Mouse (Mus musculus) gastrocnemius, adult 2 months (tissue): ENCODE measurements at regions not wholly inside any gene's neighbourhood (a gene's known extent, or its start where the extent isn't known, plus 50 kb on each side); places are given as distances from the start of the nearest gene placed in this dataset.
"Not testable (repeated sequence)": the region's sequence is repeated elsewhere in the genome, so short reads cannot be mapped to it uniquely, and the experiment has no call there.

Experiments used
- DNase-seq: peaks from one replicate; pipeline ENCODE4 v3.0.0; 2022
- H3K27ac ChIP-seq: fragments of 200-600 bp; 2 replicates; pipeline ENCODE4 v1.8.1; 2022; ENCODE audit warnings: mild to moderate bottlenecking
- H3K4me3 ChIP-seq: fragments of 200-600 bp; 2 replicates; pipeline ENCODE4 v1.8.1; 2022; ENCODE audit warnings: mild to moderate bottlenecking, moderate library complexity
- CTCF ChIP-seq: fragments of 200-600 bp; IDR thresholded peaks from 2 replicates; pipeline ENCODE4 v1.8.1; 2022; ENCODE audit warnings: antibody characterized with exemption, mild to moderate bottlenecking, moderate library complexity
- intact Hi-C: fragments of 180-260 bp; cut with DNase I; formaldehyde crosslinking; loops from one replicate; pipeline ENCODE4 v1.15.1; 2025

DNA sequence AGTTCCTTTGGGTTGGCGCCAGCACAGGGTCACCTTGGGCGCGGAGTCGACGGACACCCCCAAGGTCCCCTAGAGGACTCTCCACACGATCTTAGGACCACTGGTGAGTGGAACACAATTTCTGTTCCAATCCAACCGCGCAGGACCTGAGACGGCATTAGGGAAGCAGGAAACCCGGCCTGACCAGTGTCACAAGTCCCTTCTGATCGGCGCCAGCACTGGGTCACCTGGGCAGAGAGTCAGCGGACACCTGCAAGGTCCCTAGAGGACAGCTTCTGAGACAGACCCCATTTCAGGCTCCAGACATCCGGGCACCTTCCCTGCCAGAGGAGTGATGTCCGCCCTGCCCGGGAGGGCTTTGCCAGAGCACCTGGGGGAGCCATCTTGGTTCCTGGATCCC lies 74.2 kb upstream of the Cdh13 start:
- DNase-seq, H3K27ac ChIP-seq, intact Hi-C loops: not testable (repeated sequence)

DNA sequence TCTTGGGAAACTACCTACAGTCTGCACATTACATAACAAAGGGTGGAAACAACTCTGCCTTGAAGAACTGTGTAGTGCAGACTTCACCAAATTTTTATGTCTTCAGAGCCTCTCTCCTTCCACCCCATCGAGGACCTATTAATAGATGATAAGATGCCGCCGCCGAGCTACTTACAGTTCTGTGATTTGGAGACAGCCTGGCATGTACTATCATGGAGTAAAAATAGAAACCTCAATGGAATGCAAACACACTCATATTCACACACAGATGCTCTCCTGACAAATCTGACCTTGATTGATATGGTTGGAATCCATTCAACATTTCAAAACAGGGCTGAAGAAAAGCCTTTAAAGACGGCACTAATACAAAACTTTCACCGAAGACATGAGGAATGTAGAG lies 92.7 kb upstream of the Cdh13 start:
- Histone ChIP-seq H3K4me3 (no peak overlapping the region), H3K27ac (no peak overlapping the region)
- DNase-seq, result peak; percentile 51
- intact Hi-C loops, result no loop called here
- no peak for TF ChIP-seq CTCF

More for the DNA sequence above, 74.2 kb upstream of the Cdh13 start:
- H3K4me3 ChIP-seq, result not testable (repeated sequence)

DNA sequence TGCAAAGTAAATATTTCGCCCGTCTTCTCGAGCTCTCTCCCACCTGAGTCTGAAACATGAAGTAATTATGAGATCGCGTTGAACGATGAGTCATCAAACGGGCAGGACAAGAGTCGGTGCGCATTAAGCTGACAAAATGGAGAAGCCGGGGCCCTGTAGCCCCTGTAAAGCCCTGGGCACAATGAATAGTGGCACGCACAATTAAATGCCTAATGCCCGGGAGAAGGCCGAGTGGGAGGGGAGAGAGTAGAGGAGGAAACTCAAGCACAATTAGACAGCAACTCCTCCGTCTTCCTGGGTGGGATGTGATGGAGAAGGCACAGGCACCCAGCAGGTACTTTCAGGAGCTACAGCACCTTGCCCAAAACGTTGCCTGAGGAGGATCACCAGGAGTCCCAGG lies 94.3 kb upstream of the Cdh13 start:
- no peak overlapping the region for H3K4me3 ChIP-seq
- DNase-seq, result no peak
- no peak for TF ChIP-seq CTCF
- intact Hi-C loops, result no loop called here
- H3K27ac ChIP-seq, result no peak overlapping the region

DNA sequence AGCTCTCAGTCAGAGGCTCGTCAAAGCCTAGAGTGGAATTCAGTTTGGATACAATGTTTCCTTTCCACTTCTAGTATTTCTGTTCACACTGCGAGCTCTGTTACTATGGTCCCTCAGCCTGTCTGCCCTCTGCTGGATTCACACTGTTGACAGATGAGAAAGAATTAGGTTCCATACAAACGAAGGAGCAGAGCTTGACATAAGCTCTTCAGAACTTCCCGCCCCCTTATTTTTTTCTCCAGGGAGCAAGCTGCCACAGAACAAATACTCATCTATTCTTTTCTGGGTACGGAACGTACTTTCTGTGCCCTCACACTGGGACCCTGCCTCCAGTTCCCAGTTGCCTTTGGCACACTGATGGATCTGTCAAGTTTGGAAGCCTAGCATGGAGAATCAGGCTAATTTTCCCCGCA lies 114.5 kb upstream of the Cdh13 start:
- Histone ChIP-seq H3K27ac (no peak overlapping the region), H3K4me3 (no peak overlapping the region)
- intact Hi-C loops, result no loop called here
- no peak; the same call in 1 of the 2 replicates for TF ChIP-seq CTCF
- DNase-seq, result no peak

DNA sequence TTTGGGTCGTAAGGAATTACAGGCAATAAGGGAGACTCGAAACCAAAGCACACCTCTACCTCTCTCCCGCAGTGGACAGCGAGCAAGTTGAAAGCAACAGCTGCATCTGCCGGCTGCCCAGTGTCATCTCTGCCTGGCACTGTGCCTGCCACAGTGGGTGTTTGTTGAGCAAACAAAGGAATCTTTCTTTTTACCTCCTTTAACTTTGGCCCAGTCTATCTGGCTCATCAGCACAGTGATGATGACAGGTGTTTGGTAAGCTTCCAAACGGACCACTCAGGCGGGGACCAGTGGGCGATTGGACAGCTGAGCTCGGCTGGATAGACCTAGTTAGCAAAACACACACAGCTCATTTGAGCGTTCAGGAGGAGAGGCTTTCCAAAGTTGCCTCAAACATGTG lies 121.4 kb upstream of the Cdh13 start:
- DNase-seq, result peak; percentile 43
- no peak; the same call in 1 of the 2 replicates for TF ChIP-seq CTCF
- intact Hi-C loops, result no loop called here
- no peak overlapping the region for H3K27ac ChIP-seq
- no peak overlapping the region for H3K4me3 ChIP-seq

DNA sequence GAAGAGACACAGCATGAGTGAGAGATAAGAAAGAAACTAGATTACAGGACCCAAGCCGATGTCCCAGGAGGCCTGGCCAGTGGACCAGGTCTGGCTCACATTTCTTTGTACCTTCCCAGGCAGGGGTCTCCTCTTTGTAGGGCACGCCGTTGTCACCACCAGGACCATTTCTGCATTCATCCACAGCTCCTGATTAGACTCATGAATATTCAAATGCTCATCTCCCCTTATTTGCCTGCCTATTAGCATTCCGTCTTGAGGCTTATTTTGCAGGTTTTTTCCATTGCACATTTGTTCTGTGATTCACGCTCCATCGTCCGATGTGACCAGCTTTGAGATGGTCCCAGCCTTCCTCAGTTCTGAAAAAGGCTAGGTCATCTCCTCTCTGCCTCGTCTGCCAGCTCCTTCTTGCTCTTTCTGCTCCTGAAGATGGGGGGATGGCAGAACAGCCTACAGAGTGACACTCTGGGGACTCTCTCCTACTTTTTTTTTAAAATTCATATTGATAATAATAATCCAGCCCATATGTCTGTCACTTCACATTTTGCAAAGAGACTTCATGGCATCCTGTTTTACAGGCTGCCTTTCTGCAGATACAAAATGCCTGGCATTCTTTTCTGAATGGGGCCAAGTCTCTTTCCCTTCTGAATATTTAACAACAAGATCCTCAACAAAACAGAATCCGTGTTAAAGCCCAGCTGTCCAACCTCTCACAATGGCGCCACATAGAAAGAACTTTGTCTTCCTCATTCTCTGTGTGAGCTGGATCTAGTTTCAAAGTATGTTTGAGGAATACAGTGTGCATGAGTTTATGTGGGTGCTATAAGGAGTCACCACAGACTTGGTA lies 136.0 kb upstream of the Cdh13 start:
- TF ChIP-seq CTCF, result no peak
- Histone ChIP-seq H3K27ac (no peak overlapping the region), H3K4me3 (no peak overlapping the region)
- intact Hi-C loops, result no loop called here
- no peak for DNase-seq

DNA sequence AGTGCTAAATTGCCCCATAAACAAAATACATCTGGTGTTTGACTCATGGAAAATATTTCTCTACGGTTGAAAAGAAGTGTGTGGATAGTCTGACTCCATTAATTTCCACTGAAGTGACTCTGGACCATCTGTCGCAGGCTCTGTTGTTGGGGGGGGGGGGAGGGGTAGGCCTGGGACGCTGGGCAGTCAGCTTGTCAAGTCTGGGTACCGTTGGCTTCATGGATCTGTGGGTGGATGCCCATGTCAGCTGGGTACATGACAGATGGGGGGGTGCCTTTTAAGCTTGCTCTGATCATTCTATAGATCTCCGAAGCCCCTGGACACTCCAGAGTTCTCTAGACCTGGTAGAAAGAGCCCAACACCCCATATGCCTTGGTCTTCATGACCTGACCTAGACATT lies 139.0 kb upstream of the Cdh13 start:
- no peak for TF ChIP-seq CTCF
- DNase-seq, result no peak
- intact Hi-C loops, result no loop called here
- H3K27ac ChIP-seq, result no peak overlapping the region
- H3K4me3 ChIP-seq, result no peak overlapping the region

DNA sequence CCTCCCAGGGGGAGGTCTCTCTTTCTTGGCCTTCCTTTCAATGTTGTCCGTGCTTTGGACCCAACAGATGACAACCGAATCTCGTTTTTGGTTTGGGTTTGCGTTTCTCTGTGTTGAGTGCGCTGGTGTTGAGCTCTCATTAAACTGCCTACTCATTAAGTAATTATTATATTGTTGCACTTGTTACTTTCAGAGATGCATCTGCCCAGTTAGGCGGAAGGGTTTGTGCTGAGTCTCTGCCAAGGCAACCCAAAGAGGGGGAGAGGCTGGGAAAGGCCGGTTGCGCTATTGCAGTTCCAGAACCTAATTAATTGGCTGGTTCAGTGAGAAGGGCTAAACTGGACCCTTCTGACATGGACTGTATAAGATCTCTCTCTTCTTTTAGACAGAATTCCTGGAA lies 141.2 kb upstream of the Cdh13 start:
- no peak for TF ChIP-seq CTCF
- no peak for DNase-seq
- intact Hi-C loops, result no loop called here
- Histone ChIP-seq H3K27ac (no peak overlapping the region), H3K4me3 (no peak overlapping the region)

DNA sequence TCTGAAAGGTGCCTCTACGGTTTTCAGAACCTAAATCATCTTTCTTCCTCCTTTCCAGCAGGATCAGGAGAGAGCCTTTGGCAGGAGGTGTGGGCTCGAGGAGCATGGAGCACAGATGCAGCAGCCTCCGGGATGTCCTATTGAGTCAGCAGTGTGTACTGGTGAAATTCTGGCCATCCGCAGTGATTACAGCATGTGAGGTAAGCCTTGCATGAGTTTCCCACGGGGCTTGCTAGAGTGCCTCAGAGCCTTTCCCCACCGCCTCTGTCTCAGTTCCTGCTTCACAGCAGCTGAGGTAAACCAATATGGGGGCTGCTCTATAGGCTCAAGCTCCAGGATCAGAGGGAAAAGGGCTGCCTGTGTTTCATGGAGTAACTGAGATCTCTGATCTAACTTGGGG lies 143.6 kb upstream of the Cdh13 start:
- no peak for TF ChIP-seq CTCF
- intact Hi-C loops, result no loop called here
- DNase-seq, result no peak
- no peak overlapping the region for H3K27ac ChIP-seq
- H3K4me3 ChIP-seq, result no peak overlapping the region

DNA sequence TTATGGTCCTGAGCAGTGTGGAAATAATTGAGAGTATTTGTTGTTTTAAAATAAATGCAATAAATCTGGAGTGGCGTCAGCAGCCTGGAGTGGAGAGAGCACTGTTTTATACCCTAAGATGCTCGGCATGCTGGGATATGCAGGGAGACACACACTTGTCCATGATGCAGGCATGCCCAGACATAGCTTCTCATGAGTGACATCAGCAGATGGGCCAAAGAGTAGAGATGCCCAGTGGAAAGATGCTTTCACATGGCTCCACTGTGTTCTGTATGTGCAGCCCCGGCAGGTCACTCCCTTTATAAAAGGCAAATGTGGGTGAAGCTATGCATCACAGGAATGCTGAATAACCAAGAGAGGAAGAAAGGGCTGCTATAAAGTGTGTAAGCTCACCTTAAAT lies 145.7 kb upstream of the Cdh13 start:
- H3K4me3 ChIP-seq, result no peak overlapping the region
- no peak overlapping the region for H3K27ac ChIP-seq
- intact Hi-C loops, result no loop called here
- TF ChIP-seq CTCF, result no peak
- no peak for DNase-seq

DNA sequence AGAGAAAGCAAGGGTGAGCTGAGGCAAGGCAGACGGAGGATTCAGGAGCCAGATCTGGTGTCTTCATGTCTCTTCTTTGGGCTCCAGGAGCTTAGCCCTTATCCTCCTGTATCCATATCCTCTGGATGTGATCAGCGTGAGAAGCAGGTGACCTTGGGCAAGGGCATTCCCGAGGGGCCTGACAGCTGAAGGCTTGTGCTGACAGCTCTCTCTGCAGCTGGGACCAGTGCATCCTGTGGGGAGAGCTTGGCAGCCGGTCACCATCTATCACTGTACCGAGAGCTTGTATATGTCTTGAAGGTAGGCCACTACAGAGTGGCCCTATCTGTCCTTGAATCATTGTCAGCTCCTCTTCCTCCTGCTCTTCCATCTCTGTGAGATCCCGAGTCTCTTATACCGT lies 158.5 kb upstream of the Cdh13 start:
- DNase-seq, result no peak
- H3K4me3 ChIP-seq, result no peak overlapping the region
- no peak for TF ChIP-seq CTCF
- no peak overlapping the region for H3K27ac ChIP-seq
- intact Hi-C loops, result no loop called here

DNA sequence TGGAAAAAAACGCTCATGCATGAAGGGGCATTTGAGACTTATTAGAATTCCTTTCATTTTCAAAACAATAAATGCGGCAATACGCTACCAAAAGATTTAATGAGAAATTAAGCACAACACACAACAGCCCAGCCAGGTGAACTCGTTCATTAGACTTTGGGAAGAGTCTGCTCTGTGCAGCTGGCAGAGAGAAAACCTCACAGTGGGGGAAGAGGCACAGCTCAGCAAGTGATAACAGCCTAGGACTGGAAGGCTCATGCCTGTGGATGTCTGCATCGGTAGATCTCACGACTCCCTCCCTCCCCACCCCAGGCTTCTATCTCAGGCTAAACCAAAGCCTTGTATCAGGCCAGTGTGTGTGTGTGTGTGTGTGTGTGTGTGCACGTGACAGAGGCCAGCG lies 169.3 kb upstream of the Cdh13 start:
- H3K27ac ChIP-seq, result peak overlapping the region; percentile 35; the same call in 1 of the 2 replicates
- intact Hi-C loops, result no loop called here
- peak overlapping the region; percentile 56 for H3K4me3 ChIP-seq
- no peak for DNase-seq
- TF ChIP-seq CTCF, result no peak

DNA sequence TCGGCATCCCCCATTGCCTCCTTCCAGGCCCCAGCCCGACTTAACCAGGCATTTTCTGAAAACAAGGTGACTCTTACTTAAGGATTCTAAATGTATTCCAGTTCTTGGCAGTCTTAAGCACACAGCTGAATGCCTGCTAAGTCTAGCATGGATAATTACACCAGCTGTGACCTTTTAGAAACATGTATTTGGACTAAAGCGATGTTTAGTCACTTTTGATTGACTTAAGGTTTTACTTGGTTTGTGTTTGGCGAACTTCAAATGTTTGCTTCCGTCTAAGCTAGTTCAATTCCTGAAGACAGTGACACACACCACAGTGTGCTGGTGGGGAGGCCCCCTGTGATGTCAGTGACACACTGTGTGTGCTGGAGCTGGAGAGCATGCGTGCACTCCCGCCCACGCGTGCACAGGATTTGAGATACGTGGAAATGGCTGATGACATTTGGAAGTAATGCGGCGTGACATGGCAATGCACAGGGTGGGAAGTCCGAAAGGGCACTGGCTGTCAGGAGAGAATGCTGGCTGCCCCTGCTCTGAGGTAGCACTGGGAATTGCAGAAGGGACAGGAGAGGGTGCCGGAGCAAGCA lies 179.0 kb upstream of the Cdh13 start:
- no peak overlapping the region for H3K4me3 ChIP-seq
- DNase-seq, result no peak
- intact Hi-C loops, result no loop called here
- no peak for TF ChIP-seq CTCF
- H3K27ac ChIP-seq, result no peak overlapping the region

DNA sequence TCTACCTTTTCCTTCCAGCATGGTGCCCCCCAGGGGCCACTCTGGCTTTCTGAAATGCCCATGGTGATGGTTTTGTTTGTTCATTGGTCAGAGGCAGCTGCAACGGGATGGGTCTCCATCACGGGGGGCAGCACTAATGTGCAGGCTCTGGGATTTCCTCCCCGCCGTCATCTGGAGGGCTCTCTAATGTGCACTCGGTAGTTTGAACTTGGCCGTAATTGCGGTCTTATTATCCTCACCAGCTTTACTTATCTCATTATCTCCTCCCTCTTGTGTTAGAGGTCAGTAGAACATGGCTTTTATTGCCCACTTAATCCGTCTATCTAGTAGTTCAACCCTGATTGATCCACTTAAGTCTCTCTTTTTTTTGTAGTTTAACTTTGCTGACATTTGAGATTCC lies 182.2 kb upstream of the Cdh13 start:
- H3K4me3 ChIP-seq, result no peak overlapping the region
- intact Hi-C loops, result no loop called here
- no peak for DNase-seq
- no peak for TF ChIP-seq CTCF
- no peak overlapping the region for H3K27ac ChIP-seq
